Comparison of ENCODE assay signal across 28 mouse cellular contexts in genomic region chr11:61262516-61262915, GRCm38 (mm10). TPM values are rescaled to one million over a fixed set of nuclear protein-coding genes. Genes with fewer than 3 reads are reported as not detected.
"Had no signal": no experiment of that assay in that cellular context is flagged by ENCODE, and none has a peak within 500 bp of the region (broad histone marks: within the 10 kb centered on the region; RNA-seq: fewer than 3 reads in every experiment).

No protein-coding gene starts in this region.

- H3K27ac ChIP-seq: heart, adult 2 months; heart, embryonic 13.5 days; heart, embryonic 15.5 days; hindbrain, embryonic 13.5 days; hindbrain, embryonic 15.5 days; hindbrain, postnatal 0 days; kidney, embryonic 15.5 days; kidney, postnatal 0 days; limb, embryonic 10.5 days; limb, embryonic 12.5 days; liver, embryonic 13.5 days had no signal

- H3K27me3 ChIP-seq: heart, embryonic 13.5 days; heart, embryonic 15.5 days; hindbrain, embryonic 13.5 days; hindbrain, embryonic 15.5 days; kidney, embryonic 15.5 days; limb, embryonic 12.5 days; liver, embryonic 13.5 days had no signal

- H3K4me3 ChIP-seq: heart, adult 2 months; heart, embryonic 13.5 days; heart, embryonic 15.5 days; hindbrain, embryonic 13.5 days; hindbrain, embryonic 15.5 days; kidney, embryonic 15.5 days; limb, embryonic 10.5 days; limb, embryonic 12.5 days; liver, embryonic 13.5 days had no signal

- DNase-seq: gastrocnemius, postnatal 14 days; gastrocnemius, postnatal 36 days; heart, adult 11 months; heart, postnatal 14 days; heart, postnatal 36 days; kidney, adult 11 months; kidney, adult 2 months; kidney, adult 9 months; kidney, postnatal 14 days; kidney, postnatal 36 days; layer of hippocampus, adult 9-11 months; layer of hippocampus, postnatal 36 days; liver; liver, embryonic 13.5 days had no signal

RNA-seq across cellular contexts. Expression of gene Aldh3a1, which starts 55.2 kb away (rescaled TPM):
- polyA plus RNA-seq: heart, embryonic 11.5 days; hindbrain, embryonic 11.5 days; hindbrain, embryonic 13.5 days; intestine, embryonic 14.5 days; kidney, postnatal 0 days; limb, embryonic 10.5 days; liver, embryonic 11.5 days had no signal
